Mouse (Mus musculus) left cerebral cortex, adult 9 months (tissue): ENCODE measurements around the gene Shc2.

Experiments
- DNase-seq, 2 experiments: peaks; one replicate each; pipeline ENCODE4 v3.0.0; 2022; ENCODE audit warnings: low spot score in 2 of 2

Shc2 gene

GRCm38 (mm10) chr10:79581501-79581900 is 56.2 kb downstream of the Shc2 start:
- no peak for DNase-seq

- no peak for DNase-seq
These were observed 56.9 kb downstream of the Shc2 start for GRCm38 (mm10) chr10:79580811-79581210.

GRCm38 (mm10) chr10:79580356-79580755 is 57.4 kb downstream of the Shc2 start:
- DNase-seq = no peak

GRCm38 (mm10) chr10:79579781-79580180 is 57.9 kb downstream of the Shc2 start:
- no peak for DNase-seq

- DNase-seq = no peak
These were observed 58.8 kb downstream of the Shc2 start for GRCm38 (mm10) chr10:79578891-79579290.

GRCm38 (mm10) chr10:79578276-79578675 is 59.4 kb downstream of the Shc2 start:
- no peak for DNase-seq

- no peak for DNase-seq
These were observed 60.3 kb downstream of the Shc2 start for GRCm38 (mm10) chr10:79577376-79577775.

- DNase-seq = no peak
These were observed 62.0 kb downstream of the Shc2 start for GRCm38 (mm10) chr10:79575754-79576153.

GRCm38 (mm10) chr10:79574796-79575195 is 62.9 kb downstream of the Shc2 start:
- DNase-seq = no peak

- DNase-seq = no peak
These were observed 63.4 kb downstream of the Shc2 start for GRCm38 (mm10) chr10:79574350-79574749.

GRCm38 (mm10) chr10:79573611-79574010 is 64.1 kb downstream of the Shc2 start:
- no peak for DNase-seq

GRCm38 (mm10) chr10:79571314-79571713 is 66.4 kb downstream of the Shc2 start:
- DNase-seq = no peak

GRCm38 (mm10) chr10:79569921-79570320 is 67.8 kb downstream of the Shc2 start:
- DNase-seq = no peak
